Mouse (Mus musculus) left cerebral cortex, adult 8-10 months (tissue): ENCODE results near the gene Faf1. TPM values are rescaled to one million over a fixed set of nuclear protein-coding genes. Genes with fewer than 3 reads are reported as not detected.

Experiments
- DNase-seq, 2 experiments: peaks; one replicate each; pipeline ENCODE4 v3.0.0; 2022; ENCODE audit warnings: low spot score in 2 of 2
- total RNA-seq, 4 experiments: library from RNA; stranded (reverse); gene quantifications; 2 replicates each; pipeline ENCODE4 v1.2.4; 2022

Gene Faf1
- 10 to 100 TPM; 25.6 to 27.4 (median 27.1) TPM for total RNA-seq

DNA sequence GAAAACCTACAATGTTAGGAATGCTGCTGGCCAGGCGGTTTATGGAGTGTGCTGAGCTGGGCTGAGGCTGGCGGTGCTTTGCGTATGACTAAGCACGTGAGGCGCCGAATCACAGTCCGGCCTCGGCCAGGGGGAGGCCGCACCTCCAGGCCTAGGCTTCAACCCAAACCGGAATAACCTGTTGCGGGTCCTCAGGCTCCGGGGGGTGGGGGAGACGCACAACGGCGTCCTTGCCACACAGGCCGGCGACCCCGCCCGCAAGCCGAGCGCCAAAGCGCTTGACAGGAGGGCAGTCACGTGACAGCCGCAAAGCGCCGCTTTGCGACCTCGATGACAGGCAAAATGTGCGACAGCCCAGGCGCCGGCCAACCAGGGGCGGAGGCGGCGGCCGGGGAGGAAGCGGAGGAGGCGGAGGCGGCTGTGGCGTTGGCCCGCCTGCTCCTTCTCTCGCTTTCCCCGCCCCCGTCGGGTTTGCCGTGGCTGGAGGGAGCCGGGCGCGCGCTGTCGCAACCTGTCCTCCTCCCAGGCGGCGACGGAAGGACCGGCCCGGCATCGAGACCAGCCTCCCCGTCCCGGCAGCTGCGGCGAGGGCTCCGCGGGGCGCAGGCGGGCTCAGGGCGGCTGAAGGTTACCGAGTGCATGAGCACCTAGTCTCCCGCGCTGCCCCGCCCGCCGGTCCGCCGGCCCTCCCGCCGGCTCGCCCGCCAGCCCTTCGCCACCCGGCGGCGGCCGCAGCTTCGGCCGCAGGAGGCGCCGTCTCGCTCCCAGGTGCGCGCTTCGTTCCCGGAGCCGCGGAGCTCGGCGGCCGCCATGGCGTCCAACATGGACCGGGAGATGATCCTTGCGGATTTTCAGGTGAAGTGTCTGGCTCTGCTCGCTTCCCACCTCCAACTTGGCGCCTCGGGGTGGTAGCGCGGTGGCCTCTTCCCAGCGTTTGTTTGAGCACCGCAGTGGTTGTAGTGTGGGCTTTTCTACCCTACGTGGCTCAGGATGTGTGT lies at the start of gene Faf1:
Gene Faf1 (plus strand): TSS at position 371 of the 998 bp plus-strand sequence.
- peak; percentile 96 to 97 for DNase-seq

DNA sequence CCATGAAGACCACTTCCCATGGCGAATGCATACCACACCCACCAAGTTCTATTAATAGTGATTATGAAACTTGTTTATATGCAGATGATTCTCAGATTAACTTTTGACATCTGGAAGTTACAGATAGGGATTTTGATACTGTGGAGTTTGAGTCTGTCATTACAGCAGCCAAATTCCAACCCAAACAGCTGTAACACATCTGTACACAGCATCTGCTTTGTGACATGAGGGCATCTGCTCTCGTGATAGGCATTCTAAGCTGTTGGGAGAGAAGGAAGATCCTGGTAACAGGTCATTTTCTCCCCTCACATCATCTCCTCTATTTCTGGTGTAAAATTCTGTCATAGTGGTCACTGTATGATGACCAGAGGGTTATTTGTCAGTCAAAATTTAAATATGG lies 46.2 kb upstream of the Faf1 start:
- DNase-seq, result no peak

DNA sequence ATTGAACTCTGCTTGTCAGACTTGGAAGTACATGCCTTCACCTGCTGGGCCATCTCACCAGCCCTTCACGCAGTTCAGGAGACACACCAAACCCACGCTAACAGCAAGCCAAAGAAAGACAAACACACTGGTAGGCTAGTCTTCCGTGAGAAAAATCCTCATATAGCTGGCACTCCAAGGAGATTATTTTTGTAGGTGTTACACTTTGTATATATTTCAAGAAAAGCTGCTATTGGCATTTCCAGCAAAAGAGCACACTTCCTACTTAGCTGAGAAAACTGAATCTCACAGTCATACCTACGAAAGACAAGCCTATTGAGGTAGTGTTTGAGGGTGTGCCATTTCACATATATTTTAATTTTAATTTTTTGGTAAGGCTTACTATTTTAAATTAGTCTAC lies 45.4 kb upstream of the Faf1 start:
- no peak for DNase-seq

GRCm38 (mm10) chr4:109634971-109635370 lies 41.4 kb upstream of the Faf1 start:
- no peak for DNase-seq

GRCm38 (mm10) chr4:109639356-109639755 lies 37.0 kb upstream of the Faf1 start:
- no peak for DNase-seq

GRCm38 (mm10) chr4:109640141-109640540 lies 36.2 kb upstream of the Faf1 start:
- no peak for DNase-seq

GRCm38 (mm10) chr4:109641451-109641850 lies 34.9 kb upstream of the Faf1 start:
- DNase-seq, result no peak

- no peak for DNase-seq
These were observed 29.1 kb upstream of the Faf1 start for GRCm38 (mm10) chr4:109647281-109647680.

GRCm38 (mm10) chr4:109649331-109649730 lies 27.1 kb upstream of the Faf1 start:
- no peak for DNase-seq

DNA sequence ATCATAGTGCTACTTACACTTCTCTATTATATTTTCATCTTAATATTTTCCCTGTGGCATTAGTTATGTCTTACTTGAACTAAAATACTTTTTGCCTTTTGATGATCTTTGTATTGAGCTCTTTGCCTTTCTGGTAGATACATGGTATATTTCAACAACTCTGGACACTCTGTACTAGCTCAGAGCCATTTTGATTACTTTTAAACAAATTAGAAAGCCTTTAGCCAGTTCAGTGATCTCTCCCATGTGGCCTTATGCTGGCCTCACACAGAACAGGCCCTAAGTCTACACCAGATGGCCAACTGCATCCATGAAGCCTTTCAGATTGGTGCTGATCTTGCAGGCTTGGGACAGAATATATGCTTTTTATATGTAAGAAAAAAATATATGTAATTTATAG lies 23.1 kb upstream of the Faf1 start:
- DNase-seq, result no peak

DNA sequence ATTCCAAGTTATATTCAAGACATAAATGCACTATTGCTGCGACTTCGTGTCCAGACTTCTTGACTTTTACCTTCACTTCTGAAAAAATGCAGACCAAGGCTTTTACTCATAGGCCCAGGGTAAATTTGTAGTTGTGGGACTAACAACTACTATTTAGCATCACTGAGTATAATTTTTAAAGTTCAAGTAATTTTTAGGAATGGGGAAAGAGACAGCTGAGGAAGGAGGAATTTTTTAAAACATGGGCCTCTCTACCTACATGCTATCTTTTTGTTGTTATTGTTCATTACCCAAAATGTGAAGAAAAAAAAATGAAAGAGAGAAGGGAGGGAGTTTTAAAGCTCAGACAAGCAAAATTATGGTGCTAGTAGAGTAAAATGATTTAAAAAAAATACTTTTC lies 21.7 kb upstream of the Faf1 start:
- DNase-seq, result no peak

DNA sequence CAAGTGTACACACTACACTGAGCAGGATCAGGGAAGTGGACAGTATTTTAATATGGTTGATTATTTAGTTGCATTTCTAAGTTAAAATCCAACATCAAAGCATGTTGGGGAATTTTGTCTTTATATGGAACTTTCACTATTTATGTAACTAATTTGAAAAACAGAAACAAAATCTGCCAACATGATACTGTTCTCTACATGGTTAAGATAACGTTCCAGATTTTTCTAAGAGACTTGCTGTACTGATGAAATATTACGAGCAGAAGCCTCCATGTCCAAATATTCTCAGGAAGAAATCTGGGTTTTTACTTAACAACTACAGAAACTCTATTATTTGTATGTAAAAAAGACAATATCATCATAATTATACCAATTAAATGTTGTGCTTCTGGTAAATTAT lies 20.6 kb upstream of the Faf1 start:
- DNase-seq, result no peak

- no peak for DNase-seq
These were observed 20.1 kb upstream of the Faf1 start for GRCm38 (mm10) chr4:109656301-109656700.

- no peak for DNase-seq
These were observed 19.2 kb upstream of the Faf1 start for GRCm38 (mm10) chr4:109657021-109657850.

DNA sequence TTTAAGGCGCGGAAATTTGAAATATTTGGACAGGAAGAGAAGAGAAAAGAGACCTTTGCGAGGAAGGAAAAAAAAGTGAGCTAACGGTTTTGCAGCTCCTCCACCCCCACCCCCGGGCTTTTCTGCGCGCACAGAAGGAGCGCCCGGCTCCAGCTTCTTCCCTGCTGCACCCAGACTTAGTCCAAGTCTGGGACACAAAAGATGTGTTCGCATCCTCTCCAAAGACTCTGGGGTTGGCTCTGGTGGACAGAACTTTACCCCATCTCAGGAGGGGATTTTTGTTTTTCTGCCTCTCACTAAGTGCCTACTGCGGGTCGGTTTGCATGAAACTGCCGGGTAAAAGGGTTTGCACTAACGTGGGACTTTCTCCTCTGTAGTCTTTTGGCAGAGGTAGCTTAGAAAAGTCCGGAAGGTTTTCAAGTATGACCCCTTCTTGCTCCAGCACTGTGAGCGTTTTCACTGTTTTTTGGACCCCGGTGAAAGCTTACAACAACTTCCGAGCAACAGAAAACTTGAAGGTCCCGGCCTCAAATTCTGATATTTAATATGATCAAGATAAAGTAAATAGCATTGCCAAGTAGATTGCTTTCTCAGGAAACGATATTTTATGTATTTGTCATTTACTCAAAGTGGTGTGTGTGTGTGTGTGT lies 18.4 kb upstream of the Faf1 start:
- no peak for DNase-seq

GRCm38 (mm10) chr4:109658826-109659225 lies 17.6 kb upstream of the Faf1 start:
- DNase-seq, result no peak

GRCm38 (mm10) chr4:109659571-109659970 lies 16.8 kb upstream of the Faf1 start:
- DNase-seq, result no peak

DNA sequence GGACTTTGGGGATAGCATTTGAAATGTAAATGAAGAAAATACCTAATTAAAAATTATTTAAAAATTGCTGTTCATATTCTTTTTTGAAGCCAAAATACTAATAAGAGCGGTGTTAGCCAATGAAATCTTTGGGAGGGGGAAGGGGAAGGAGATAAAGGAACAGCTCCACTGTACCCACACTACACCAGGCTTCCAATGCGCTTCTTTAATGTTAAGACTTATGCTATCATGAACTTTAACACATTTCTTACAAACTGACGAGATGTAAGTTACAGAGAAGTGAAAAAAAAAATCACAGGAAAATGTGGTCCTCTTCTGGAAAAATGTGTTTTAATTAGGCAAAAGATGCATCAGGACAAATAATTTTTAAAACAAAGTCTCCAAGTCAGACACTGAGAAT lies 15.8 kb upstream of the Faf1 start:
- no peak for DNase-seq

DNA sequence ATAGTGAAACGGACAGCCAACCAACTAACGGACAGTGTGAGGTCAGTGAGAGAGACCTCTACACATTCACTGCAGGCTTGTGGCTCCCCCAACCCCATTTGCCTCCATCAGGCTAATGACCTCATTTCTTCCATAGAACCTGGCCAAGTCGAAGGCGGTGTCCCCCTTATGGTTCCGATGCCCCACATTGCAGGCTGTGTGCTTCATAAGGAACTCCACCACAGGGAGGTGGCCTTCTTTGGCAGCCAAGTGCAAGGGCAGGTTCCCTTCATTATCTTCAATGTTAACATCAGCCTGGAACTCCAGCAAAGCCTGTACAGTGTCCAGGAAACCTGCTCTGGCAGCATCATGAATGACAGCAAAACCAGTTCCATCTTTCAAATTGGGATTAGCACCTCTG lies 15.2 kb upstream of the Faf1 start:
- DNase-seq, result no peak

- no peak for DNase-seq
These were observed 14.1 kb upstream of the Faf1 start for GRCm38 (mm10) chr4:109662271-109662670.

GRCm38 (mm10) chr4:109664091-109664490 lies 12.3 kb upstream of the Faf1 start:
- DNase-seq, result no peak
